Mouse (Mus musculus): ENCODE results near the gene Tmem183a. TPM values are rescaled to one million over a fixed set of nuclear protein-coding genes. Genes with fewer than 3 reads are reported as not detected.

Tmem183a gene
- total RNA-seq (2023; ENCODE audit: inconsistent age): 60.9 to 73.9 TPM (median 64.2 TPM) in 4 replicates

DNA sequence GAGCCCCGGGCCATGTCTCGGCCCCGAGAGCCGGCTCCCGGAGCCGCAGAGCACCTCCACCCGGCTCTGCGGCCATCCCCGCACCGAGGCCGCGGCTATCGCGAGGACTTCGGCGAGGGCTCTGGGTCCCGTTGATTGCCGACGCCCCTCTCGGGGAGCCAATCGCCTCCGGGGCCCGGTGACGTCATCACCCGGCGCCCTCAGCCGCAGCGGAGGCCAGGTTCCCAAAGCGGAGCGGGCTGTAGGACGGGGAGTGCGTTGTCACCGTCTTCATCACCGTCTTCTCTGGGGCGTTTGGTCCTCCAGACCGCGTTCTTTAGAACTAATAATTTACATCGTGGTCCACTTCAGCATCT lies at the start of gene Tmem183a:
TSS of gene Tmem183a (minus strand) at position 123 of the 356 bp plus-strand sequence.

DNA sequence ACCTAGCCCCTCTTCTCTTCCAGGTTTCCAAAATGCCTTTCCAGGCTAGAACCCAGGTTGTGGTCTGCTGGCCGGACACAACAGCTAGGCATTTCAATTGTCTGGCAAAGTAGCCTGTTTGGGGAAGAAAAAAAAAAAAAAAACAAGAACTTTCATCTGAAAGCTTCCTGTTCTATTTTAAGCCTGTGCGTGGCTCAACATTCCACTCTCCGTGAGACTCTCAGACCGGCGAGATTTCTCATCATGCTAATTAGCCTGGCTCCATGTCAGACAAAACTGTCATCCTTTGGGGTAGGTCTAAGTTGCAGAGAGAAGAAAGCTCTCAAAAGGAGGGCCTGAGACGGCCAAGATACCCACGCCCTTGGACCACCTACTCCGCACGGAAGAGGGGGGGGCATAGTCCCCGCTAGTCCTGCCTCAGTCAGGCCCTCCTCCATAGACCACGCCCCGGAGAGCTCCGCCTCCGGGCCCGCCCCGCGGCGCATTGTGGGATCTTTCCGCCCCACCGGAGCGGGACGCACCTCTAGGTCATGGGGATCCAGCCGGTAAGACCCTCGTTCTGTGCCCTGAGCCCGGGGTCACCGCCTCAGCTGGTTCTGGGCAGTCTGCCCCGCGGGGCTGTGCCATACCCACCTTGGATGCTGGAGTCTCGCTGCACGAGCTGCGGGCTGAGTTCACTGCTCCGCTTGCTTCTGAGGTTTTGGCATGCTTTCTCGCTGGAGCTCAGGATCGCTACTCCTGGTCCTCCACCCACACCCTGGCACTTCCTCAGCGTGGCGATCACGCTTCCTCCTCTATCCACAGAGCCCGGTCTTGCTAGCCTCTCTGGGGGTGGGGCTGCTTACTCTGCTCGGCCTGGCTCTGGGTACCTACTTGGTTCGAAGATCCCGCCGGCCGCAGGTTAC lies 44.0 kb upstream of the Tmem183a start, which contains the start of gene Cyb5r1:
TSS of gene Cyb5r1 (plus strand) at position 51 of the 905 bp plus-strand sequence.

DNA sequence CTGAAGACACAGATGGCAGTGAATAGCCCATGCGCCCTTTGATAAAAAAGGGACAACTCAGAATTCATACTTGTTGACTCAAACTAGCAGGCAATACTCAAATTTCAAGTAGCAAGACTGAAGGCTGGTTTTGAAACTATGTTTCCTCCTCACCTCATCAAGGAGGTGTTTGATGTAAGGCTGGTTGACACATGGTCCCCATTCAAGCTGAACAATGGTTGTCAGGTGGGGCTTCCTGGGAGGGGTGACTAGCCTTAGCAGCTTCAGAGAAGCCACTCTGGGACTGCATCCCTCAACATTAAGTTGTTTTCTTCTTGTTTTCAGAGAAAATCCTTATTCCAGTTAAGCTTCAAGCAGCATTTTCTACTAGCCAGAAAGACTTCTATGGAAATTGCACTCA lies 23.9 kb upstream of the Tmem183a start, which contains the start of gene 4933406M09Rik:
TSS of gene 4933406M09Rik (plus strand) at position 275 of the 400 bp plus-strand sequence.

DNA sequence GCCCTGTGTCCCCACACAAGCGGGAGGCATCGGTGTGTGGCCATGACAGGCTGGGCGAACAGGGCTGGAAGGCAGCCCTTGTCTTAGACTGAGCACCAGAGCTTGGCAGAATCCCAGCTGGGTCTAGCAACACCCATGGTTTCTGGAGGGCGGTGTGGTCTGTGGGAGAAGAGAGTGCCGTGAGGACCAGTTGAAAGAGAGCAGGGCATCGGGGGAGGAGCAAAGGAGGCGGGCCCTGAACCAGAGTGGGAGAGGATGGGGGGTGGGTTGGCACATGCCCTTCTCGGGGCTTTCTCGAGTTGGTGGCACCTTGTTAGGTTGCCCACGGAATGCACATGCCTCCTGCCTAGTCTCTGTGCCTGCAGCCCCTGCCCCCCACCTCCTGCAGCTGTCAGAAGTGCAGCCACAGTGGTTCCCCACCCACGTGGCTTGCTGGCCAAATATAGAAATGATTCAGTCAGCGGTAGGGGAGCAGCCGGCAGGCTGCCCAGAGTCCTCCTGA lies 29.0 kb downstream of the Tmem183a start, which contains the start of gene Ppfia4:
TSS of gene Ppfia4 (minus strand) at position 159 of the 502 bp plus-strand sequence.

Other genes starting within 250 kb of the Tmem183a start
- 0.80 TPM in 1 of 4 replicates, not detected in the others for gene Chil1, start 179.8 kb downstream of the Tmem183a start, total RNA-seq (2023; ENCODE audit: inconsistent age)
- not detected in 4 replicates for gene Mybph, start 168.5 kb downstream of the Tmem183a start, total RNA-seq (2023; ENCODE audit: inconsistent age)
- gene Adora1, start 126.5 kb downstream of the Tmem183a start, total RNA-seq (2023; ENCODE audit: inconsistent age): not detected in 4 replicates
- not detected in 4 replicates for gene Myog, start 72.0 kb downstream of the Tmem183a start, total RNA-seq (2023; ENCODE audit: inconsistent age)
- 1.1 to 2.1 TPM (median 1.6 TPM) in 4 replicates for gene Ppfia4, start 29.1 kb downstream of the Tmem183a start, total RNA-seq (2023; ENCODE audit: inconsistent age)
- not detected in 4 replicates for gene 4933406M09Rik, start 24.0 kb upstream of the Tmem183a start, total RNA-seq (2023; ENCODE audit: inconsistent age)
- 6.1 to 8.8 TPM (median 8.2 TPM) in 4 replicates for gene Cyb5r1, start 43.6 kb upstream of the Tmem183a start, total RNA-seq (2023; ENCODE audit: inconsistent age)
- gene Adipor1, start 53.4 kb upstream of the Tmem183a start, total RNA-seq (2023; ENCODE audit: inconsistent age): 73.1 to 79.5 TPM (median 77.9 TPM) in 4 replicates
- gene Klhl12, start 93.6 kb upstream of the Tmem183a start, total RNA-seq (2023; ENCODE audit: inconsistent age): 32.4 to 36.7 TPM (median 34.8 TPM) in 4 replicates
- gene Rabif, start 132.7 kb upstream of the Tmem183a start, total RNA-seq (2023; ENCODE audit: inconsistent age): 17.9 to 22.8 TPM (median 20.0 TPM) in 4 replicates
- gene Mgat4e, start 187.7 kb upstream of the Tmem183a start, total RNA-seq (2023; ENCODE audit: inconsistent age): not detected in 4 replicates
- gene Kdm5b, start 198.2 kb upstream of the Tmem183a start, total RNA-seq (2023; ENCODE audit: inconsistent age): 36.8 to 43.0 TPM (median 38.9 TPM) in 4 replicates